Mouse (Mus musculus) E14TG2a.4 (cell line): ENCODE data around the gene Itga9.

ENCODE experiments used
- CTCF ChIP-seq: conservative IDR thresholded peaks from 2 replicates; pipeline ENCODE4 v1.5.1; 2014; ENCODE audit warnings: low read length
- POU5F1 ChIP-seq: IDR thresholded peaks from 2 replicates; pipeline ENCODE4 v1.6.1; 2014; ENCODE audit warnings: low read length, borderline replicate concordance

DNA sequence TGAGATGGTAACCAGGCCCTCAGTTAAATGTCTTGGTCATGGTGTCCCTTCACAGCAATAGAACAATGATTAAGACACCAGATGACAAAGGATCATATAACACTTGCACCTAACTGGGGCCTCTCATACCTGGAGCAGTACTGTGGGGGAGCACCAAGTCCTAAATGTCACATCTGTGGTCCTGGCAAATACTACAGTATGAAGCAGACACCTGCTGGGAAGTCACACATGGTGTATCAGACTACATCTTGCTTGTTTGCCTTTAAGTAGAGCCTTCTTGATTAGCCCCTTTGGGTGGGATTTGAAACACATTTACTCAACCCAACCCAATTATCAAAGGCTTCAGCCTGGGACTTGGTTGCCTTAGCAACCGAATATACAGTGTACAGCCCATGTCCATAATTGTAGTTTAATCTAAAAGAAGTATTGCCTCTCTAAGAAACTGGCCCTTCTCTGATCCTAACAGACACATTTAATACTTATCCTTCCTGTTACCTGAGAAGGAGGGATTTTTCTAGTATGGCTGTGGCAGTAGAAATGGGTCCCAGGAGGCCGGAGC, 170.5 kb downstream of the Itga9 start:
- no peak for TF ChIP-seq CTCF
- no peak for TF ChIP-seq POU5F1
